Mouse (Mus musculus) left cerebral cortex, postnatal 10 days (tissue): ENCODE data around the gene Ptp4a2. TPM values are rescaled to one million over a fixed set of nuclear protein-coding genes. Genes with fewer than 3 reads are reported as not detected.
"Not testable (repeated sequence)": the region's sequence is repeated elsewhere in the genome, so short reads cannot be mapped to it uniquely, and the experiment has no call there.

Experiments used
- DNase-seq, 2 experiments: peaks; one replicate each; pipeline ENCODE4 v3.0.0; 2021 to 2022; ENCODE audit warnings: low spot score in 2 of 2, mixed read lengths in 1 of 2; ENCODE audit errors: extremely low spot score in 1 of 2
- intact Hi-C: fragments of 180-260 bp; cut with DNase I; formaldehyde crosslinking; loops from one replicate; pipeline ENCODE4 v1.15.1; 2025
- microRNA-seq: library from miRNA; unstranded; fragments of <30 nt; microRNA quantifications from one replicate; pipeline ENCODE4 v1.2.0, GENCODE M21; 2022
- total RNA-seq, 2 experiments: library from RNA; stranded (reverse); gene quantifications; 2 replicates each; pipeline ENCODE4 v1.2.3; 2021

Gene Ptp4a2
- total RNA-seq, 2 experiments from 2014 or later = 123 to 131 TPM

GRCm38 (mm10) chr4:129875406-129875805 is 64.4 kb downstream of the Ptp4a2 start:
- peak in 1 of 2 experiments; percentile 67 for DNase-seq
- intact Hi-C loops = no loop called here

DNA sequence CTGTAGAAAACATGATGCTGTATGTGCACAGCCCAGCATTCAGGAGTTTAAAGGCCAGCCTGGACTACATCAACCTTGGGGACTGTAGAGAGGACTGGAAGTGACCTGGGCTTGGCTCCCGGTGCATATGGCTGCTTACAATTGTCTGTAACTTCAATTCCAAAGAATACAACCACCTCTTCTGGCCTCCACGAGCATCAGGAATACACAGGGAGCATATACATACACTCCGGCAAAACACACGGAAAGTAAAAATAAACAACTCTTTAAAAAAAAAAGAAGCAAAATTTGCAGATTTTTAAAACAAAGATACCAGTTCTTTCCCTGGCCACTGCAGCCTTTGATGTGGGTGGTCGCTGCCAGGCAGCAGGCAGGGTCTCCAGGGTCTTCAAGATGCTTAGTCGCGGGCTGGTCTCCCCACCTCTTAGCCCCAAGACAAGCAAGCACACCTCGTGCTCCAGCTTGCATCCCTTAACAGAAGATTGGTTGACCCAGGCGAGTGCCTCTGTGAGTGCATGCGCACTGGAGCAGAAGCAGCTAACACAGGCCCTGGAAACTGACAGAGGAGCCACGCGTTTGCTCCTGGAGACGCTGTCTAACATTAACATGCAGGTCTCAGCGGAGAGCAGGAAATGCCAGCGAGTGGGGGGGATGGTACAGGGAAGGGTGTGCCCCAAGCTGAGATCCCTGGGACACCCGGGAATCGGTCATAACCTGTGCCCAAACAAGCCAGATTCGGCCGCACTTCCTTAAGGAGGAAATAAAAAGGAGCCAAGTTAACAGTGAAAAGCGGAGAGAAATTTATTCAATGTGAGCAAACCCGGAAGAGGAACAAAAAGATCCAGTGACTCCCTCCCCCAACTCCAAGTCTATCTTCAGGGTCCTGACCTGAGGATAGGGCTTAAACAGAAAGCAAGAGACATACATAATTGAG is 66.1 kb downstream of the Ptp4a2 start:
- intact Hi-C loops = no loop called here
- DNase-seq = peak; percentile 56 to 79

DNA sequence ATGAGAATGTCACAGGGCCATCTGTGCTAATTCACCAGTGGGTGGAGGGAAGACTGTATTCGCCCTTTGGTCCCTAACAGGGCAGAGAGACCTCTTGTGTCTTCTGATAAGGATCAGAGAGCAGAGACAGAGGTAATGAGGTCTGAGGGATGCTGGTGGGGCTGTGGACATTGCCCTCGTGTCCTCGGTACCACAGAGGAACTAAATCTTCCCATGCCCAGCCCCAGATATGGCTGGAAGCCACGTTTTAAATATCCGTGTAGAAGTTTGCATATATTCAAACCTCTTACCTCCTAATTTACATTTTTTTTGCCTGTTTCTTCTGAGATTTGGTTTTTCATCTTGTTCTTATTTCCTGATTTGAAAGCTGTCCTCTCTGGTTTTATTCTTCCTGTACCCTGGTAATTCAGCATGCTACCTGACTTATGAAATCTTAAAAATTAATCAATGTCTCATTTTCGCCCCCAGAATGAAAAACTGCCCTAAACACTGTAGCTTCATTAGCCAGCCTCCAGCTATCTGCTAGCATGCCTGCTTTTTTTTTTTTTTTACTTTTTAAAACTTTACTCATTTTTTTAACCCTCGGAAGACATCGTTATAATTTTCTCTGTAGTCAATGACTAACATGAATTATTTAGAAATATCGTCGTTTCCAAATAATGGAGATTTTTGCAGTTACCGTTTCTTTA is 67.1 kb downstream of the Ptp4a2 start:
- intact Hi-C loops = no loop called here
- DNase-seq = no peak

GRCm38 (mm10) chr4:129878656-129879145 is 67.7 kb downstream of the Ptp4a2 start:
- no peak for DNase-seq

GRCm38 (mm10) chr4:129879206-129879780 is 68.3 kb downstream of the Ptp4a2 start:
- intact Hi-C loops = no loop called here
- DNase-seq = no peak

More at GRCm38 (mm10) chr4:129878656-129879145, 67.7 kb downstream of the Ptp4a2 start:
- intact Hi-C loops = no loop called here

GRCm38 (mm10) chr4:129880615-129881014 is 69.6 kb downstream of the Ptp4a2 start:
- no peak for DNase-seq
- intact Hi-C loops = no loop called here

GRCm38 (mm10) chr4:129881661-129882060 is 70.6 kb downstream of the Ptp4a2 start:
- intact Hi-C loops = no loop called here
- no peak for DNase-seq

DNA sequence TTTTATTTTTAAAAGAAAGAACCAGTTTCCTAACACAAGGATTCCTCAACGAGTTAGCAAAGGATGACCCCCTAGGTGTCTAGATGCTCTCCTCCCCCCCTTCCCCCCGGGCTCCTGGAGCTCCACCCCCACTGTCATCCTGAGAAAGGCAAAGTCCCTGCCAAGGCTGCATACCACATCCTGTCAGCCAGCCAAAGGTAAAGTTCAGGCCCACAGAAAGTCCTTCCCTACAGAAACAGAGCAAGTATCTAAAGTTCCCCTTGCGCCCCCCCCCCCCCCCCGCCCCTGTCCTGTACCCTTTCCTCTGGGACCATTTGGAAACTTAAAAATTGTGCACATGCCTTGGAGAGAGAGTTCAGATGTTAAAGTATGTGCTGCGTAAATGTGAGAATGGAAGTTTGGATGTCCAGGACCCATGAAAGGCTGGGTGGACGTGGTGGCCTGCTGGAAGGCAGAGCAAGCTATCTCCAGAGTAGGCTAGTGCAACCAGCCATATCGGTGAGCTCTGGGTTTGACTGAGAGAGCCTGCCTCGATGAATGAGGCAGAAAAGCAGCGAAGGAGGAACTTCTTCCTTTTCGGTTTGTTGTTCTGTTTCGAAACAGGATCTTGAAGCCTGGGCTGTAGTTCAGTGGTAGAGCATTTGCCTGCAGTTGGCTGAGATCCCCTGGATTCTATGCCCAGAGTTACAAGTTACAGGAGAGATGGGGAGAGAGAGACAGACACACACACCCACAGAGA is 71.7 kb downstream of the Ptp4a2 start:
- peak; percentile 58 to 59 for DNase-seq
- intact Hi-C loops = no loop called here

DNA sequence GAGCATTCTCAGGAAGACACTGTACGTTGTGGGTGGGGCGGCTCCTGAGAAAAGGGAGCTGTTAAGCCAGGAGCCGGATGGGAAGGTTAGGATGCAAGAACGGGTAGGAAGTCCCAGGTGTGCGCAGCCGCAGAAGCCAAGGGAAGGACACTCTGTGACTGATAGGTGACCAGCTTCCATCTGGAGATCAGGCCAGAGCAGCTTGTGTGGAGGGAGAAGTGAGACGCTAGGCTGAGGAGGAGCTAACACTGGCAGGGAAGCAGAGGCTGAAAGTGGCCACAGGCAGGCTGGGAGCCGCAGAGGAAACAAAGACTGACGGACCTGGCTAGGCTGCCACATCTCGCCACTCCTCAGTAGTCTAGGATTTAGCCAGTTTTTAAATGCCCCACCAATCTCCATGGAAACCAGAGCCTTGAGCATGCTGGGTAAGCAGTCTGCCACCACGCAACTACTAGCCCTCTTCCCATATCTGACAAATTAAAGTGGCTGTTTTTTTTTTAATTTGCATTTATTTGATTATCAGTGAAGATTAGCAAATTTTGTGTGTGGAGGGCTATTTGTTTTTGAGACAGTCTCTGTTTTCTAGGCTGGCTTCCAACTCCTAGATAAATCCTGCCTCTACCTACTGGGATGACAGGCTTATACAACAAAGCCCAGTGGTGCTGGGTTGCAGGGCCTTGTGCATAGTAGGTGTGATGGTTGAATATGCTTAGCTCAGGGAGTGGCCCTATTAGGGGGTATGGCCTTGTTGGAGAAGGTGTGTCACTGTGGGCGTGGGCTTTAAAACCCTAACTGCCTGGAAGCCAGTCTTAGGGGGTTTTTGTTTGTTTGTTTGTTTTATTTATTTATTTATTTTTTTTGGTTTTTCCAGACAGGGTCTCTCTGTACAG is 73.3 kb downstream of the Ptp4a2 start:
- DNase-seq = peak in 1 of 2 experiments; percentile 34
- intact Hi-C loops = no loop called here

- intact Hi-C loops = no loop called here
- DNase-seq = no peak
Measured at GRCm38 (mm10) chr4:129889661-129890060, 78.6 kb downstream of the Ptp4a2 start.

- intact Hi-C loops = no loop called here
Measured at GRCm38 (mm10) chr4:129890094-129890493, 79.1 kb downstream of the Ptp4a2 start.

GRCm38 (mm10) chr4:129894861-129895260 is 83.8 kb downstream of the Ptp4a2 start:
- no peak for DNase-seq
- intact Hi-C loops = no loop called here

More at GRCm38 (mm10) chr4:129890094-129890493, 79.1 kb downstream of the Ptp4a2 start:
- DNase-seq = no peak

GRCm38 (mm10) chr4:129898815-129899214 is 87.8 kb downstream of the Ptp4a2 start:
- intact Hi-C loops, DNase-seq: not testable (repeated sequence)

Small RNA genes lying within 50 kb of the gene (microRNA-seq; reads per million reads assigned to microRNA genes)
- gene Gm28017 = not detected

Other genes starting within 250 kb of the Ptp4a2 start
- 10 to 100 TPM in 1 of 2 experiments, 1 to 10 TPM in 1; 9.5 to 10.8 TPM for gene Lck, start 237.6 kb upstream of the Ptp4a2 start, total RNA-seq
- under 1 TPM in 1 of 2 experiments, not detected in 1; 0.67 TPM for gene Fam167b, start 232.7 kb upstream of the Ptp4a2 start, total RNA-seq
- 100 to 1,000 TPM; 141 to 151 TPM for gene Eif3i, start 210.6 kb upstream of the Ptp4a2 start, total RNA-seq
- 100 to 1,000 TPM; 110 TPM for gene Tmem234, start 210.6 kb upstream of the Ptp4a2 start, total RNA-seq
- gene Dcdc2b, start 197.0 kb upstream of the Ptp4a2 start, total RNA-seq = 1 to 10 TPM; 3.0 to 3.2 TPM
- 10 to 100 TPM; 29.3 to 31.5 TPM for gene Iqcc, start 192.1 kb upstream of the Ptp4a2 start, total RNA-seq
- gene Ccdc28b, start 187.3 kb upstream of the Ptp4a2 start, total RNA-seq = 100 to 1,000 TPM; 123 to 130 TPM
- gene Txlna, start 170.2 kb upstream of the Ptp4a2 start, total RNA-seq = 10 to 100 TPM; 33.7 to 39.4 TPM
- 10 to 100 TPM; 91.3 to 91.4 TPM for gene Kpna6, start 138.5 kb upstream of the Ptp4a2 start, total RNA-seq
- 10 to 100 TPM; 13.3 to 16.3 TPM for gene Tmem39b, start 114.4 kb upstream of the Ptp4a2 start, total RNA-seq
- gene Khdrbs1, start 68.9 kb upstream of the Ptp4a2 start, total RNA-seq = 100 to 1,000 TPM; 105 to 108 TPM
- under 1 TPM in 1 of 2 experiments, not detected in 1; 0.24 TPM for gene Spocd1, start 118.0 kb downstream of the Ptp4a2 start, total RNA-seq
- gene Adgrb2, start 173.7 kb downstream of the Ptp4a2 start, total RNA-seq = 100 to 1,000 TPM; 295 to 296 TPM
- gene Col16a1, start 236.6 kb downstream of the Ptp4a2 start, total RNA-seq = 10 to 100 TPM; 17.1 to 19.8 TPM